Mouse (Mus musculus): Measurements from ENCODE around the gene Olfr372.
"Not testable (repeated sequence)": the region's sequence is repeated elsewhere in the genome, so short reads cannot be mapped to it uniquely, and the experiment has no call there.

Gene Olfr372

GRCm38 (mm10) chr8:72040918-72041317, at the start of gene Olfr372:
Gene Olfr372, plus strand, starts transcription at chr8:72041218.
- DNase-seq (ENCODE audit: low spot score in 2 of 2), result not testable (repeated sequence)

GRCm38 (mm10) chr8:71999434-71999833, 41.6 kb upstream of the Olfr372 start:
- no peak for DNase-seq (ENCODE audit: low spot score in 2 of 2)

DNA sequence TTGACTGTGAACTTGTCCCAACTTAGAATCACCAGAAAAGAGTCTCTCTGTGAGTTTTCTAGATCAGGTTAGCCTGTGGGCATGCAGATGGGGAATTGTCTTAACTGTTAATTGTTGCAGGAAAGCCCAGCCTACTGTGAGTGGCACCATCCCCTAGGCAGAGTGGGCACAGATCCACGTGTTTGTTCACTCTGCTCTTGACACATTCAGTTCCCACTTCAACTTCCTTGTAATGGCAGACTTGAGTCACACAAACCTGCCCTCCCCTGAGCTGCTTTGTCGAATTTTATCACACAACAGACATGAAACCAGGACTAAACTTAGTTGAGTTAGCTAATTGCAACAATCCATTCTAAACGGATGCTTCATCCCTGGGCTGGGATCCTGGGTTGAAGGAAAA, 40.8 kb upstream of the Olfr372 start:
- DNase-seq (ENCODE audit: low spot score in 2 of 2), result no peak

- peak in 1 of 2 experiments; percentile 51 for DNase-seq (ENCODE audit: low spot score in 2 of 2)
These were observed 38.1 kb upstream of the Olfr372 start for GRCm38 (mm10) chr8:72002942-72003341.

DNA sequence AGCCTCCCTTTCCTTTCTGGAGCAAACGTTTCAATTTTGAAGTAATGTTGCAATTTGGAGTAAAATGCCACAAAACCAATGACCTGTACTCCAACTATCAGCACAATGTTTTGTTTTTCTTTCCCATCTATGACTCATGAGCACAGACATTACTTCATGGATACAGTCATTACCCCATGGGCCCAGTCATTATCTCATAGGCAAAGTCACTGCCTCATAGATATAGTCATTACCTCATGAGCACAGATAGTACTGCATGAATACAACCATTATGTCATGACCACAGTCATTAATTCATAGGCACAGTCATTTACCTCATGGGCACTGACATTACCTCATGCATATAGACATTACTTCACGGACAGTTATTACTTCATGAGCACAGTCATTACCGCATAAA, 35.1 kb upstream of the Olfr372 start:
- DNase-seq (ENCODE audit: low spot score in 2 of 2), result no peak

DNA sequence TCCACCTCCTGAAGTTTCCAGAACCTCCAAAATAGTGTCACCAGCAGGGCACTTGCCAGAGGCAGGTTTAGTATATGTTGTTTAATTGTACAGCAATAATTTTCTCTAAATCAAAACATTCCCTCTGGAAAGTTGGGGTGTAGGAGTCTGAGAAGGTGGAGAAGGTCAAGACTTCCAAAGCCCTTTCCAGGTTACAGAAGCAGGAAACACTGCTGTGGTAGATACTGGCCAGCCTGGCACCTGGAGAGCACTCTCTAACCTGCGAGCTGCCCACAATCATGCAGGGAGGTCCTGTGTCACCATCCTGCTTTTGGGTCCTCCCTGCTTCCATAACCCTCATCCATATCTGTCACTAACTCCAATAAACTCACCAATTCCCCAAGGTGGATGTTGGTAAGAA, 34.3 kb upstream of the Olfr372 start:
- no peak for DNase-seq (ENCODE audit: low spot score in 2 of 2)

GRCm38 (mm10) chr8:72008134-72008641, 32.8 kb upstream of the Olfr372 start:
- DNase-seq (ENCODE audit: low spot score in 2 of 2), result no peak

DNA sequence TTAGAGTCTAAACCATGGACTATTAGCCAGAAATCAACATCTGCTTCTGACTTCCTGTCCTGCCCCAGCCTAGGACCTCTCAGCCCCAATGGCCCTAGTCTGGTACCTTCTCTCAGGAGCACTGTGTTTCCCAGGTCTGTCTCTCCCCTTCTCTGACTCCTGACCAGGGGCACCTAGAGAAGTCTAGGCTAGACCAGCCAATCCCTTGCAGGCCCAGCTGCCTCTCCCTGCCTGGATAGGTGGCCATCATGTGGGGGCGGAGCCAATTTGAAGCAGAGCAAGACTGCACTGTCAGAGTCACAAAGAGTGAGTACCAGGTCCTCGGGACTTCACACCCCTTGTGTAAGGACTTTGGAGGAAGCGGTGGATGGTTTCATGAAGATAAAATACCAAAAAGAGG, 31.5 kb upstream of the Olfr372 start, which contains the start of gene Cyp4f18:
Cyp4f18 (minus strand) TSS at position 154 of the 400 bp plus-strand sequence.
- no peak for DNase-seq (ENCODE audit: low spot score in 2 of 2)

- DNase-seq (ENCODE audit: low spot score in 2 of 2), result not testable (repeated sequence)
These were observed 27.4 kb upstream of the Olfr372 start for GRCm38 (mm10) chr8:72013506-72014228.

DNA sequence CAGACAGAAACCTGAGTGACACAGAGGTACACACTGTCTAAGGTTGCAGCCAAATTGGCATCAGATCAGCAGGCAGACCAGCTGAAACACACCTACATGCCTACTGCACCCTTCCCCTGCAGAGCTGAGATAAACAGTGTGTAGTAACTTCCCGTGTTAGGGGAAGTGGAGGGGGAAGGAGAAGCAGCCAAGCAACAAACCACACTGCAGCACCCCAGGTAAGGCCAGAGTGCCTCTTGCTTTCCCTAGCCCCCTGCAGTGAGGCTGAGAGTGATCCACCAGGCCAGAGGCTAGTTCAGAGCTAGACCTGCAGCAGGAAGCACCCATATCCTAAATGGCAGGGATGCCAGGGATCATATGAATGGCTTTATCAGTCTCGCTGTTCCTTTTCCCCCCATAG, 23.7 kb upstream of the Olfr372 start:
- not testable (repeated sequence) for DNase-seq (ENCODE audit: low spot score in 2 of 2)

GRCm38 (mm10) chr8:72018141-72018540, 22.9 kb upstream of the Olfr372 start:
- DNase-seq (ENCODE audit: low spot score in 2 of 2), result no peak

- not testable (repeated sequence) for DNase-seq (ENCODE audit: low spot score in 2 of 2)
These were observed 22.0 kb upstream of the Olfr372 start for GRCm38 (mm10) chr8:72019022-72019421.

DNA sequence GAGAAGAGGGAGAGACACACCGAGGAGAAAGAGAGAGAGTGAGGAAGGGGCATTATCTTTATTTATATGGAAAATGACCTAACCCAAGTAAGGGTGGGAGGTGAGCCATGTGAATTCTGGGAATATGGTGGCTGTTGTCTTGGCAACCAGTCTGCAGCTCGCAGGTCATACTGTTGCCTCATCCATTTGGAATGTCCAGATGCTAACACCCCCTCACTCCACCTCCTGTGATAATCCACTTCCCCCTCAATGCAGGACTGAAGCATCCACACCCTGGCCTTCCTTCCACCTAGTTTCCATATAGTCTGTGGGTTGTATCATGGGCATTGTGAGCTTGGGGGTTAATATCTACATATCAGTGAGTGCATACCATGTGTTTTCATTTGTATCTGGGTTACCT, 21.2 kb upstream of the Olfr372 start:
- no peak for DNase-seq (ENCODE audit: low spot score in 2 of 2)

GRCm38 (mm10) chr8:72024886-72025285, 16.1 kb upstream of the Olfr372 start:
- DNase-seq (ENCODE audit: low spot score in 2 of 2), result not testable (repeated sequence)

GRCm38 (mm10) chr8:72032926-72033325, 8.1 kb upstream of the Olfr372 start:
- peak in 1 of 2 experiments; percentile 57 for DNase-seq (ENCODE audit: low spot score in 2 of 2)

- no peak for DNase-seq (ENCODE audit: low spot score in 2 of 2)
These were observed 1.5 kb downstream of the Olfr372 start for GRCm38 (mm10) chr8:72042493-72042892.

DNA sequence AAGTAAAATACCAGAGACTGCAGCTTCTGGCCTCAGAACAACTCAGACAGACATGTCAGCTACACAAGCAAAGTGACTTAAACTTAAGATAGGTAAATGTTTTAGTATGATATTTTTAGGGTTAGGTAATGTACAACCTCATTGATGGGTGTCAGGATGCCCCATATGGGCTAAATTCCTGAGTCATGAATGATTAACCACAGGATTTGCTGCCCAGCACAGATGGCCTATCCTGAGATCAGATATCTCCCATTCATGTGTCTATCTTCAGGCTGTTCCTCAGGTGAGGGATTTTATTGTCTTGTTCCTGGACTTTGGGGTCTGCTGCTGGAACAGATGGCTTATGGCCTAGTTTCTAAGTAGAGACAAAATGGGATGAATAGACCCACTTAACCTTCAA, 13.6 kb downstream of the Olfr372 start:
- DNase-seq (ENCODE audit: low spot score in 2 of 2), result not testable (repeated sequence)

DNA sequence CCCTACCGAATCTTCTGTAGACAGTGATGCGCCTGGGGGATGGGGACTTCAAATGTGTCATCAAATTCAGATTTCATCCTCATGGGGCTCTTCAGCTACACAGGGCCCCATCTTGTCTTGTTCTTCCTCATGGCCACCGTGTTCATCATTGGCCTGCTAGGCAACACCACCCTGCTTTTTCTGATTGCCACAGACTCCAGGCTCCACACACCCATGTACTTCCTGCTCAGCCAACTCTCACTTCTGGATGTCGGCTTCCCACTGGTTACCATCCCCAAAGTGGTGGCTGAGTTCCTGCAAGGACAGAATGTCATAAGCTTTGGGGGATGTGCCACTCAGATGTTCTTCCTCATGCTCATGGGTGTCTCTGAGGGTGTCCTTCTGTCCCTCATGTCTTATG, 16.6 kb downstream of the Olfr372 start:
- DNase-seq (ENCODE audit: low spot score in 2 of 2), result not testable (repeated sequence)

GRCm38 (mm10) chr8:72066819-72067399, 25.9 kb downstream of the Olfr372 start:
- DNase-seq (ENCODE audit: low spot score in 2 of 2), result not testable (repeated sequence)

DNA sequence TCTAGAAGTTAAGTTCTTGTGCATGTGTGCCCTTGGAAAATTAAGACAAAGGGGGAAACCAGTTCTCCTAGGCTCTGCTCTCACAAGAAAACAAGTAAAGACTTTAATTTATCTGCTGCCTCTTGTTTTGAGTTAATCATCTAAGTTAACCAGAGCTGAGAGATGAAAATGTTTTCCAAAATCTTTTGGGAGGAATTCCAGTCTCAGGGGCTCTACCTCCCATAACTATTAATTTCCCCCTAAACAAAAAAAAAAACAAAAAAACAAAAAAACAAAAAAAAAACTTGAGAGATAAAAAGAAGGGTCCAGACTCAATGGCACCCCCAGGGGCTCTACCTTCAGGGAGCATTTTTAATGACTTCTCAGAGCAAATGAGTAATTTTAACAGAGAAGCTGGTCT, 41.9 kb downstream of the Olfr372 start, which contains the start of gene Olfr373:
Olfr373 (plus strand) TSS at position 301 of the 400 bp plus-strand sequence.
- DNase-seq (ENCODE audit: low spot score in 2 of 2), result not testable (repeated sequence)

- DNase-seq (ENCODE audit: low spot score in 2 of 2), result no peak
These were observed 43.7 kb downstream of the Olfr372 start for GRCm38 (mm10) chr8:72084744-72085143.

GRCm38 (mm10) chr8:72087611-72088010, 46.6 kb downstream of the Olfr372 start:
- not testable (repeated sequence) for DNase-seq (ENCODE audit: low spot score in 2 of 2)

DNA sequence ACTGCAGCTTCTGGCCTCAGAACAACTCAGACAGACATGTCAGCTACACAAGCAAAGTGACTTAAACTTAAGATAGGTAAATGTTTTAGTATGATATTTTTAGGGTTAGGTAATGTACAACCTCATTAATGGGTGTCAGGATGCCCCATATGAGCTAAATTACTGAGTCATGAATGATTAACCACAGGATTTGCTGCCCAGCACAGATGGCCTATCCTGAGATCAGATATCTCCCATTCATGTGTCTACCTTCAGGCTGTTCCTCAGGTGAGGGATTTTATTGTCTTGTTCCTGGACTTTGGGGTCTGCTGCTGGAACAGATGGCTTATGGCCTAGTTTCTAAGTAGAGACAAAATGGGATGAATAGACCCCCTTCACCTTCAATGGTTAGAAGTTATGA, 55.7 kb downstream of the Olfr372 start:
- not testable (repeated sequence) for DNase-seq (ENCODE audit: low spot score in 2 of 2)

All from urinary bladder, postnatal 36 days (tissue).